Mouse (Mus musculus): ENCODE results near the gene Dgke. TPM values are rescaled to one million over a fixed set of nuclear protein-coding genes. Genes with fewer than 3 reads are reported as not detected.
"Not testable (repeated sequence)": the region's sequence is repeated elsewhere in the genome, so short reads cannot be mapped to it uniquely, and the experiment has no call there.

Dgke gene
- polyA plus RNA-seq, 1 experiment from 2014 or later: 14.8 TPM

DNA sequence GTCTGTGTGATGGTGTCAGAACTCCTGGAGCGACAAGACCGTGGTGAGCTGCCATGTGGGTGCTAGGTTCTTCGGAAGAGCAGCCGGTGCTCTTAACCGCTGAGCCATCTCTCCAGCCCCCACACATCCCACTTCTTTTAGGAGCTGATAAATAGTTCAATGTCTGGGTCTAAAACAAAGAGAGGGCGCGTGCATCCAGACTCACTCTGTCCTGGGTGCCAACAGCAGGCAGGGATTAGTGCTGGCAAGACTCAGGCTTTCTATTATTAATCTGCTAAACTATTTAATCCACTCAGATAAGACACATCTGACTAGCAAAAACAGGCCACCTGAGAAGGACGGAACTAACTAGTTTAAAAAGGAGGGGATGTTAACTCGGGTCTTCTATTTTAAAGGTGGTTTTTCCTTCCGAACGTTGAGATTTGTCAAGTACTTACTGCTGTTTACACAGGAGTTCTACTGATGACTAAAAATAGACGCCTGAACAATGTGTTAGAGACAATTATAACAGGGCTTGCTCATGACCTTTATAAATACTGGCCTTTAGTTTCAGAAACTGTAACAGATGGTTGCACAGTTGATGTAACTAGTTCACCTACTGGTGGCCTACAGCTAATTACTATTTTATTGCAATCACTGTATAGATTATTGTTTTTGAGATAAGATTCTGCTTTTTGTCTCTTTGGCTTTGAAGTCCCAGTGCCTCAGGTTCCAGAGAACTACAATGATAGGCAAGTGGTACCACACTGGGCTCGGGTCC lies 10.5 kb downstream of the Dgke start:
- no peaks in the 10 kb centered on the region for H3K9me3 ChIP-seq
- H3K27ac ChIP-seq: no peak overlapping the region
- H3K27me3 ChIP-seq: no peaks in the 10 kb centered on the region
- H3K4me2 ChIP-seq: no peak overlapping the region
- H3K36me3 ChIP-seq: peaks cover 29% of the 10 kb centered on the region
- WGBS: 86% methylated on average over 13 of the region's 13 CpGs
- ATAC-seq (ENCODE audit: low FRiP score): no peak
- peaks cover 32% of the 10 kb centered on the region for H3K4me1 ChIP-seq (replicated peaks)
- H3K4me3 ChIP-seq: no peak overlapping the region
- H3K9ac ChIP-seq: no peak overlapping the region

DNA sequence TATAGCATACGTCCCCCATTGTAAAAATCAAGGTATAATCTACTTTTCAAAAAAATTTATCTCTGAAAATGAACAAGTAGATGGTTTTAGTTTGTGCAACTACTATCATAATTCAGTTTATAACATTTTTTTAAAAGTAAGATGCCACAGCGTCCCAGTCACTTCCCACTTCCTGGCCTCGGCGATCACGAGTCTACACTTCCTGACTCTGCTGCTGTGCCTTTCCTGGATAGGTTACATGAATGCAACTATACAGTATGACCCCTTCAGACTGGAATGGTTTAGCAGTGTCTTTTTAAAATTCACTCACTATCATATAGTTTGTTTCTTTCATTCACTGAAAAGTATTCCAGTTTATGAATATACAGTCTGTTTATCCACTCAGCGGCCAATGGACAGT lies 14.9 kb downstream of the Dgke start:
- H3K36me3 ChIP-seq: peaks cover 66% of the 10 kb centered on the region

DNA sequence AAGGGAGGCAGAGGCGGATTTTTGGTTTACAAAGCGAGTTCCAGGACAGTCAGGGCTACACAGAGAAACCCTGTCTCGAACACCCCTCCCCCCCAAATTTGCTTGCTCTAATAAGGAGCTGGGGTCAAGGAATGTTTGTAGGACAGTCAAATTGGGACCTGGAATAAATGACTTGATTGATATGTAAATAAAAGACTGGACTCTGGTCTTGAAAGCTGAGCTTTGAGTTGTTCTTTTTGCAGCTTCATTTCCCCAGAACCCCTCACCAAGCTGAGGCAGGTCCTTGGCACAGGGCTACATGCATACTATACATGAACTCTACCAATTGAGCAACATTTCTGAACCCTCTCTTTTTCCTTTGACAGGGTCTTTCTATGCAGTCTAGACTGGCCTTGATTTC lies 20.6 kb downstream of the Dgke start:
- no peak for ATAC-seq (ENCODE audit: low FRiP score)
- H3K27me3 ChIP-seq: no peaks in the 10 kb centered on the region
- H3K36me3 ChIP-seq: peaks cover 88% of the 10 kb centered on the region
- 89% methylated on average over 3 of the region's 3 CpGs for WGBS
- H3K9me3 ChIP-seq: no peaks in the 10 kb centered on the region
- no peak overlapping the region for H3K4me2 ChIP-seq
- no peak overlapping the region for H3K4me3 ChIP-seq
- H3K9ac ChIP-seq: no peak overlapping the region
- no peaks in the 10 kb centered on the region for H3K4me1 ChIP-seq (replicated peaks)
- H3K27ac ChIP-seq: no peak overlapping the region

More for the DNA sequence above, 14.9 kb downstream of the Dgke start:
- H3K27me3 ChIP-seq: no peaks in the 10 kb centered on the region
- H3K9me3 ChIP-seq: no peaks in the 10 kb centered on the region
- H3K9ac ChIP-seq: no peak overlapping the region
- no peak overlapping the region for H3K4me3 ChIP-seq
- H3K27ac ChIP-seq: no peak overlapping the region
- no peak overlapping the region for H3K4me2 ChIP-seq
- no peak for ATAC-seq (ENCODE audit: low FRiP score)
- 93% methylated on average over 6 of the region's 6 CpGs for WGBS
- 0 out of 2 replicates have a peak, but pooled peaks cover 6% of the 10 kb centered on the region for H3K4me1 ChIP-seq (replicated peaks)

GRCm38 (mm10) chr11:89045501-89045900 lies 21.1 kb downstream of the Dgke start:
- not testable (repeated sequence) for ATAC-seq (ENCODE audit: low FRiP score); H3K27ac ChIP-seq; H3K9ac ChIP-seq; H3K4me2 ChIP-seq; H3K4me3 ChIP-seq; H3K9me3 ChIP-seq; H3K27me3 ChIP-seq; H3K4me1 ChIP-seq (replicated peaks)
- peaks cover 87% of the 10 kb centered on the region for H3K36me3 ChIP-seq
- 99% methylated on average over 3 of the region's 3 CpGs for WGBS

DNA sequence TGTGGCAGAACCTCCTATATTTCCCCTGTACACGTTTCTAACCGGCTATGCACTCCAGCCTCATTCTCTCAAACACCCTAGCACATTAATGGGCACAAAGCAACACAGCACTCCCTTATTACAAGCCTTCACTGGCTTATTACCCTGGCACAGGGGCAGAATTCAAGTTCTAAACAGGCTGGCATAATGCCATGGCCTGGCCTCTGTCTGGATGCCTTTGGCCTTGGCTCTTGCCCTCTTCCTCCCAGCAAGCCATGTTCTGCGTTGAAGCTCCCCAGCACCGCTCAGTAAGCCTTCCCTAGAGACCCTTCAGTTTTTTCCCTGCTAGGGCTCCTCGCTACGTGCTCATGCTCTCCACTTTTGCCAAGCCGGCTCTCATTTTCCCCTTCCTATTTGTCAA lies 23.6 kb downstream of the Dgke start:
- Histone ChIP-seq H3K4me3 (no peak overlapping the region), H3K4me1 (replicated peaks) (no peaks in the 10 kb centered on the region), H3K27me3 (no peaks in the 10 kb centered on the region), H3K27ac (no peak overlapping the region), H3K4me2 (no peak overlapping the region), H3K9me3 (no peaks in the 10 kb centered on the region), H3K9ac (no peak overlapping the region), H3K36me3 (peaks cover 85% of the 10 kb centered on the region)
- 88% methylated on average over 7 of the region's 7 CpGs for WGBS
- ATAC-seq (ENCODE audit: low FRiP score): no peak

DNA sequence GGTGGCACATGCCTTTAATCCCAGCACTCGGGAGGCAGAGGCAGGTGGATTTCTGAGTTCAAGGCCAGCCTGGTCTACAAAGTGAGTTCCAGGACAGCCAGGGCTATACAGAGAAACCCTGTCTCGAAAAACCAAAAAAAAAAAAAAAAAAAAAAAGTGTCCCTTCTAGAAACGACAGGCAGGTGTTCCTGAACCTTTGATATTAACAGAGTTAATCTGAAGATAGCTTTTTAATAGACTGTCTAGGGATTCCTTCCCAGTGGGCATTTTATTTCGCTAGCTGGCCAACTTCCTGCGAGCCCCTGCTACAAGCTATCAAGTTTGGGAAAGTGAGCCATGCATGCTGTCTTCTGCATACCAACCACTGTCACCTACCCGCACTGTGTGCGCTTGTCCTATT lies 25.6 kb downstream of the Dgke start:
- ATAC-seq (ENCODE audit: low FRiP score); H3K27me3 ChIP-seq; H3K4me2 ChIP-seq; H3K27ac ChIP-seq; H3K9me3 ChIP-seq; H3K4me1 ChIP-seq (replicated peaks); H3K9ac ChIP-seq; H3K4me3 ChIP-seq: not testable (repeated sequence)
- 96% methylated on average over 6 of the region's 7 CpGs for WGBS
- H3K36me3 ChIP-seq: peaks cover 79% of the 10 kb centered on the region

- H3K27me3 ChIP-seq: no peaks in the 10 kb centered on the region
- 32% methylated on average over 3 of the region's 3 CpGs for WGBS
- H3K27ac ChIP-seq: no peak overlapping the region
- H3K36me3 ChIP-seq: peaks cover 69% of the 10 kb centered on the region
- H3K4me3 ChIP-seq: no peak overlapping the region
- no peak for ATAC-seq (ENCODE audit: low FRiP score)
- H3K4me1 ChIP-seq (replicated peaks): no peaks in the 10 kb centered on the region
- H3K4me2 ChIP-seq: no peak overlapping the region
- H3K9ac ChIP-seq: no peak overlapping the region
- H3K9me3 ChIP-seq: no peaks in the 10 kb centered on the region
Observed at GRCm38 (mm10) chr11:89039325-89039724, 27.3 kb downstream of the Dgke start.

- no peak overlapping the region for H3K4me2 ChIP-seq
- H3K27ac ChIP-seq: no peak overlapping the region
- no peaks in the 10 kb centered on the region for H3K4me1 ChIP-seq (replicated peaks)
- H3K9ac ChIP-seq: no peak overlapping the region
- no peaks in the 10 kb centered on the region for H3K9me3 ChIP-seq
- ATAC-seq (ENCODE audit: low FRiP score): no peak
- no peak overlapping the region for H3K4me3 ChIP-seq
- peaks cover 68% of the 10 kb centered on the region for H3K36me3 ChIP-seq
- 95% methylated on average over 6 of the region's 6 CpGs for WGBS
- H3K27me3 ChIP-seq: no peaks in the 10 kb centered on the region
Observed at GRCm38 (mm10) chr11:89038496-89038895, 28.2 kb downstream of the Dgke start.

GRCm38 (mm10) chr11:89035552-89035951 lies 31.1 kb downstream of the Dgke start:
- Histone ChIP-seq H3K9me3 (no peaks in the 10 kb centered on the region), H3K9ac (no peak overlapping the region), H3K27ac (no peak overlapping the region), H3K4me3 (no peak overlapping the region), H3K4me2 (no peak overlapping the region), H3K27me3 (no peaks in the 10 kb centered on the region), H3K36me3 (peaks cover 42% of the 10 kb centered on the region), H3K4me1 (replicated peaks) (no peaks in the 10 kb centered on the region)
- ATAC-seq (ENCODE audit: low FRiP score): no peak
- 85% methylated on average over 3 of the region's 3 CpGs for WGBS

DNA sequence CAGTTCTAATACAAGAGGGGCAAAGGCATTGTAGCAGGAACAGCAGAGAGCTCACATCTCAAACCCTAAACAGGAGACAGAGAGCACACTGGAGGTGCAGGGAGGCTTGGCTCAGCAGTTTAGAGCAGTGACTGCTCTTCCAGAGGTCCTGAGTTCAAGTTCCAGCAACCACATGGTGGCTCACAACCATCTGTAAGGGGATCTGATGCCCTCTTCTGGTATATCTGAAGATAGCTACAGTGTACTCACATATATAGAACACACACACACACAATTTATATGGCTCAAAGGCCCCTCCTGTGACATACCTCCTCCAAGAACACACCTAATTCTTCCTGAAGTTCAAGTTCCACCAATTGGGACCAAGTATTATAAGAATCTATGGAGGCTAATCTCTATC lies 32.1 kb downstream of the Dgke start:
- H3K9me3 ChIP-seq: no peaks in the 10 kb centered on the region
- no peak overlapping the region for H3K4me3 ChIP-seq
- H3K27ac ChIP-seq: no peak overlapping the region
- H3K4me2 ChIP-seq: no peak overlapping the region
- peaks cover 32% of the 10 kb centered on the region for H3K36me3 ChIP-seq
- no peaks in the 10 kb centered on the region for H3K27me3 ChIP-seq
- ATAC-seq (ENCODE audit: low FRiP score): no peak
- H3K4me1 ChIP-seq (replicated peaks): no peaks in the 10 kb centered on the region
- no peak overlapping the region for H3K9ac ChIP-seq

DNA sequence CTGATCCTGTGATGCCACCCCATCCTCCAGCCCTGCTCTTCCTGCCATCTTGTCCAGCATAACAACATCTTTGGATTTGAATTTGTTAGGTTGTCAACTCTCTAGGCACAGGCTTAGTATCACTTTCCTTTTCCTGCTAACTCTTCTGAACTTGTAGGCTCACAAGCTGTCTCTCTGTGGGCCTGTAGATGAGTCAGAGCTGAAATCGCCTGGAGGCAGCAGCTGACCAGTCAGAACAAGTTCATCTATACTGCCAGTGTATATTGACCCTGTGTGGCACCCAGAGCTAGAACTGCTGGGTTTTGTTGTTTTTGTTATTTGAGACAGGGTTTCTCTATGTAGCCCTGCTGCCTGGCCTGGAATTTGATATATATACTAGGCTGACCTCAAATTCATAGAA lies 35.5 kb downstream of the Dgke start:
- WGBS: 84% methylated on average over 1 of the region's 1 CpGs
- no peak for ATAC-seq (ENCODE audit: low FRiP score)

GRCm38 (mm10) chr11:89030552-89030951 lies 36.1 kb downstream of the Dgke start:
- H3K9ac ChIP-seq: no peak overlapping the region
- H3K36me3 ChIP-seq: peaks cover 14% of the 10 kb centered on the region
- ATAC-seq (ENCODE audit: low FRiP score): no peak
- no peaks in the 10 kb centered on the region for H3K9me3 ChIP-seq
- H3K4me2 ChIP-seq: no peak overlapping the region
- no peak overlapping the region for H3K27ac ChIP-seq
- 79% methylated on average over 6 of the region's 6 CpGs for WGBS
- no peaks in the 10 kb centered on the region for H3K27me3 ChIP-seq
- H3K4me3 ChIP-seq: no peak overlapping the region
- H3K4me1 ChIP-seq (replicated peaks): no peaks in the 10 kb centered on the region

More for the DNA sequence above, 35.5 kb downstream of the Dgke start:
- H3K9me3 ChIP-seq: no peaks in the 10 kb centered on the region
- no peak overlapping the region for H3K4me3 ChIP-seq
- H3K36me3 ChIP-seq: peaks cover 14% of the 10 kb centered on the region
- H3K4me2 ChIP-seq: no peak overlapping the region
- no peaks in the 10 kb centered on the region for H3K4me1 ChIP-seq (replicated peaks)
- no peaks in the 10 kb centered on the region for H3K27me3 ChIP-seq
- no peak overlapping the region for H3K27ac ChIP-seq
- no peak overlapping the region for H3K9ac ChIP-seq

- Histone ChIP-seq H3K4me3 (no peak overlapping the region), H3K9ac (no peak overlapping the region), H3K27me3 (no peaks in the 10 kb centered on the region), H3K4me1 (replicated peaks) (no peaks in the 10 kb centered on the region; the same call in 1 of the 2 replicates), H3K27ac (no peak overlapping the region), H3K9me3 (no peaks in the 10 kb centered on the region), H3K36me3 (peaks cover 4% of the 10 kb centered on the region; the same call in 1 of the 2 replicates), H3K4me2 (no peak overlapping the region)
- WGBS: 64% methylated on average over 10 of the region's 10 CpGs
- ATAC-seq (ENCODE audit: low FRiP score): no peak
Observed at GRCm38 (mm10) chr11:89028871-89029405, 37.7 kb downstream of the Dgke start.
